Mouse (Mus musculus): ENCODE results near the gene Map2k1. TPM values are rescaled to one million over a fixed set of nuclear protein-coding genes. Genes with fewer than 3 reads are reported as not detected.
"Not testable (repeated sequence)": the region's sequence is repeated elsewhere in the genome, so short reads cannot be mapped to it uniquely, and the experiment has no call there.

The Map2k1 gene
- 66.5 and 66.7 TPM in 2 replicates for polyA plus RNA-seq (2015; fragmentation: Nextera tagmentation; extraction: Ambion mirVana)

- peak; percentile 99 for ATAC-seq (ENCODE audit: low read depth)
- H3K36me3 ChIP-seq (ENCODE audit: control insufficient read depth, insufficient read depth, low read length), result no peaks in the 10 kb centered on the region
- H3K9ac ChIP-seq (ENCODE audit: low read length), result peak within 1 kb of the TSS; percentile 92
- H3K4me2 ChIP-seq (ENCODE audit: low read depth, low read length), result peak within 1 kb of the TSS; percentile 90
- H3K27ac ChIP-seq (ENCODE audit: low read length), result peak within 1 kb of the TSS; percentile 92
- no peaks in the 10 kb centered on the region for H3K9me3 ChIP-seq (ENCODE audit: control insufficient read depth, low read length)
- H3K4me1 ChIP-seq (replicated peaks; ENCODE audit: control insufficient read depth, insufficient read depth, low read length), result peaks cover 13% of the 10 kb centered on the region
- H3K27me3 ChIP-seq (ENCODE audit: control insufficient read depth, insufficient read depth, low read depth, low read length), result no peaks in the 10 kb centered on the region
- peak within 1 kb of the TSS; percentile 99 for H3K4me3 ChIP-seq (ENCODE audit: low read length)
- under 1% methylated on average over 89 of the region's 89 CpGs for WGBS
Observed at GRCm38 (mm10) chr9:64253021-64253904, at the start of gene Map2k1. TSS of gene Map2k1 (minus strand) at chr9:64253631.

- H3K36me3 ChIP-seq (ENCODE audit: control insufficient read depth, insufficient read depth, low read length), result peaks cover 41% of the 10 kb centered on the region
- H3K4me2 ChIP-seq (ENCODE audit: low read depth, low read length); H3K27me3 ChIP-seq (ENCODE audit: control insufficient read depth, insufficient read depth, low read depth, low read length); ATAC-seq (ENCODE audit: low read depth); H3K9me3 ChIP-seq (ENCODE audit: control insufficient read depth, low read length); H3K4me1 ChIP-seq (replicated peaks; ENCODE audit: control insufficient read depth, insufficient read depth, low read length); H3K9ac ChIP-seq (ENCODE audit: low read length); H3K4me3 ChIP-seq (ENCODE audit: low read length); H3K27ac ChIP-seq (ENCODE audit: low read length): not testable (repeated sequence)
- WGBS, result 89% methylated on average over 4 of the region's 4 CpGs
Observed at GRCm38 (mm10) chr9:64303086-64303485, 49.7 kb upstream of the Map2k1 start.

- peaks cover 7% of the 10 kb centered on the region for H3K4me1 ChIP-seq (replicated peaks; ENCODE audit: control insufficient read depth, insufficient read depth, low read length)
- H3K9me3 ChIP-seq (ENCODE audit: control insufficient read depth, low read length), result no peaks in the 10 kb centered on the region
- peak overlapping the region; percentile 90 for H3K4me3 ChIP-seq (ENCODE audit: low read length)
- H3K9ac ChIP-seq (ENCODE audit: low read length), result peak overlapping the region; percentile 92
- no peak for ATAC-seq (ENCODE audit: low read depth)
- peak overlapping the region; percentile 60 for H3K4me2 ChIP-seq (ENCODE audit: low read depth, low read length)
- no peaks in the 10 kb centered on the region for H3K36me3 ChIP-seq (ENCODE audit: control insufficient read depth, insufficient read depth, low read length)
- no peak overlapping the region for H3K27ac ChIP-seq (ENCODE audit: low read length)
- 38% methylated on average over 5 of the region's 5 CpGs for WGBS
- H3K27me3 ChIP-seq (ENCODE audit: control insufficient read depth, insufficient read depth, low read depth, low read length), result no peaks in the 10 kb centered on the region
Observed at GRCm38 (mm10) chr9:64282404-64282987, 29.1 kb upstream of the Map2k1 start.

GRCm38 (mm10) chr9:64281781-64282178, 28.3 kb upstream of the Map2k1 start:
- Histone ChIP-seq H3K4me2 (ENCODE audit: low read depth, low read length) (peak overlapping the region; percentile 60), H3K4me1 (replicated peaks; ENCODE audit: control insufficient read depth, insufficient read depth, low read length) (peaks cover 7% of the 10 kb centered on the region), H3K9ac (ENCODE audit: low read length) (peak overlapping the region; percentile 92), H3K27me3 (ENCODE audit: control insufficient read depth, insufficient read depth, low read depth, low read length) (no peaks in the 10 kb centered on the region), H3K9me3 (ENCODE audit: control insufficient read depth, low read length) (no peaks in the 10 kb centered on the region), H3K4me3 (ENCODE audit: low read length) (peak overlapping the region; percentile 90), H3K36me3 (ENCODE audit: control insufficient read depth, insufficient read depth, low read length) (no peaks in the 10 kb centered on the region), H3K27ac (ENCODE audit: low read length) (peak overlapping the region; percentile 91)
- ATAC-seq (ENCODE audit: low read depth), result peak; percentile 91
- WGBS, result 0% methylated on average over 23 of the region's 24 CpGs

GRCm38 (mm10) chr9:64281105-64281780, 27.8 kb upstream of the Map2k1 start, which contains the start of gene Tipin:
TSS of gene Tipin (plus strand) at chr9:64281581.
- Histone ChIP-seq H3K9me3 (ENCODE audit: control insufficient read depth, low read length) (no peaks in the 10 kb centered on the region), H3K27me3 (ENCODE audit: control insufficient read depth, insufficient read depth, low read depth, low read length) (no peaks in the 10 kb centered on the region), H3K9ac (ENCODE audit: low read length) (peak within 1 kb of the TSS; percentile 92), H3K4me1 (replicated peaks; ENCODE audit: control insufficient read depth, insufficient read depth, low read length) (peaks cover 7% of the 10 kb centered on the region), H3K4me3 (ENCODE audit: low read length) (peak within 1 kb of the TSS; percentile 90), H3K4me2 (ENCODE audit: low read depth, low read length) (peak within 1 kb of the TSS; percentile 60), H3K36me3 (ENCODE audit: control insufficient read depth, insufficient read depth, low read length) (no peaks in the 10 kb centered on the region), H3K27ac (ENCODE audit: low read length) (peak within 1 kb of the TSS; percentile 91)
- ATAC-seq (ENCODE audit: low read depth), result peak; percentile 98
- WGBS, result 1% methylated on average over 46 of the region's 46 CpGs

- no peak overlapping the region for H3K4me3 ChIP-seq (ENCODE audit: low read length)
- no peaks in the 10 kb centered on the region for H3K9me3 ChIP-seq (ENCODE audit: control insufficient read depth, low read length)
- peaks cover 7% of the 10 kb centered on the region for H3K4me1 ChIP-seq (replicated peaks; ENCODE audit: control insufficient read depth, insufficient read depth, low read length)
- no peak overlapping the region for H3K27ac ChIP-seq (ENCODE audit: low read length)
- H3K27me3 ChIP-seq (ENCODE audit: control insufficient read depth, insufficient read depth, low read depth, low read length), result no peaks in the 10 kb centered on the region
- WGBS, result 87% methylated on average over 6 of the region's 6 CpGs
- no peak for ATAC-seq (ENCODE audit: low read depth)
- H3K36me3 ChIP-seq (ENCODE audit: control insufficient read depth, insufficient read depth, low read length), result no peaks in the 10 kb centered on the region
- H3K9ac ChIP-seq (ENCODE audit: low read length), result no peak overlapping the region
- no peak overlapping the region for H3K4me2 ChIP-seq (ENCODE audit: low read depth, low read length)
Observed at GRCm38 (mm10) chr9:64278665-64279310, 25.4 kb upstream of the Map2k1 start.

- Histone ChIP-seq H3K4me2 (ENCODE audit: low read depth, low read length) (no peak overlapping the region), H3K4me3 (ENCODE audit: low read length) (no peak overlapping the region), H3K9me3 (ENCODE audit: control insufficient read depth, low read length) (no peaks in the 10 kb centered on the region), H3K4me1 (replicated peaks; ENCODE audit: control insufficient read depth, insufficient read depth, low read length) (peaks cover 7% of the 10 kb centered on the region), H3K27ac (ENCODE audit: low read length) (no peak overlapping the region), H3K36me3 (ENCODE audit: control insufficient read depth, insufficient read depth, low read length) (no peaks in the 10 kb centered on the region), H3K9ac (ENCODE audit: low read length) (no peak overlapping the region), H3K27me3 (ENCODE audit: control insufficient read depth, insufficient read depth, low read depth, low read length) (no peaks in the 10 kb centered on the region)
- no peak for ATAC-seq (ENCODE audit: low read depth)
- WGBS, result 56% methylated on average over 8 of the region's 8 CpGs
Observed at GRCm38 (mm10) chr9:64277706-64278105, 24.3 kb upstream of the Map2k1 start.

GRCm38 (mm10) chr9:64274919-64275318, 21.5 kb upstream of the Map2k1 start:
- ATAC-seq (ENCODE audit: low read depth), result no peak
- WGBS, result 69% methylated on average over 1 of the region's 1 CpGs
- H3K36me3 ChIP-seq (ENCODE audit: control insufficient read depth, insufficient read depth, low read length), result no peaks in the 10 kb centered on the region
- H3K27ac ChIP-seq (ENCODE audit: low read length), result no peak overlapping the region
- H3K4me3 ChIP-seq (ENCODE audit: low read length), result no peak overlapping the region
- no peak overlapping the region for H3K4me2 ChIP-seq (ENCODE audit: low read depth, low read length)
- no peak overlapping the region for H3K9ac ChIP-seq (ENCODE audit: low read length)
- no peaks in the 10 kb centered on the region for H3K9me3 ChIP-seq (ENCODE audit: control insufficient read depth, low read length)
- H3K4me1 ChIP-seq (replicated peaks; ENCODE audit: control insufficient read depth, insufficient read depth, low read length), result no peaks in the 10 kb centered on the region
- H3K27me3 ChIP-seq (ENCODE audit: control insufficient read depth, insufficient read depth, low read depth, low read length), result no peaks in the 10 kb centered on the region

Data from lung, embryonic 16.5 days (tissue).